Mouse (Mus musculus) neural tube, embryonic 12.5 days (tissue): ENCODE data around the gene Gm21985. TPM values are rescaled to one million over a fixed set of nuclear protein-coding genes. Genes with fewer than 3 reads are reported as not detected.
"Not testable (repeated sequence)": the region's sequence is repeated elsewhere in the genome, so short reads cannot be mapped to it uniquely, and the experiment has no call there.

Experiments used
- ATAC-seq: fragments of 200-750 bp; cut with Nextera tagmentation; 2 replicates; pipeline ENCODE4 v1.8.0; 2017; ENCODE audit warnings: low read depth, mild to moderate bottlenecking, moderate TSS enrichment, moderate library complexity; ENCODE audit not compliant: low FRiP score
- H3K27ac ChIP-seq: fragments of 300-500 bp; sonication (generic); 2 replicates; pipeline ENCODE4 v1.5.1; 2016
- H3K27me3 ChIP-seq: fragments of 300-500 bp; sonication (generic); replicated peaks from 2 replicates; pipeline ENCODE4 v1.6.1; 2016; ENCODE audit warnings: mild to moderate bottlenecking
- H3K36me3 ChIP-seq: fragments of 300-500 bp; sonication (generic); 2 replicates; pipeline ENCODE4 v1.6.1; 2016; ENCODE audit warnings: mild to moderate bottlenecking
- H3K4me1 ChIP-seq: fragments of 300-500 bp; sonication (generic); 2 replicates; pipeline ENCODE4 v1.6.1; 2016
- H3K4me2 ChIP-seq: fragments of 300-500 bp; sonication (generic); replicated peaks from 2 replicates; pipeline ENCODE4 v1.6.1; 2016; ENCODE audit warnings: mild to moderate bottlenecking
- H3K4me3 ChIP-seq: fragments of 300-500 bp; sonication (generic); 2 replicates; pipeline ENCODE4 v1.5.1; 2016
- H3K9ac ChIP-seq: fragments of 300-500 bp; sonication (generic); 2 replicates; pipeline ENCODE4 v1.6.1; 2016; ENCODE audit warnings: mild to moderate bottlenecking
- H3K9me3 ChIP-seq: fragments of 300-500 bp; sonication (generic); 2 replicates; pipeline ENCODE4 v1.6.1; 2016; ENCODE audit warnings: mild to moderate bottlenecking
- WGBS: fragments of 180-500 bp; shearing (Covaris S2); methylation state at CpG from one replicate; pipeline ENCODE4 v1.1.7; 2016; 5-methylcytosine and 5-hydroxymethylcytosine counted together
- polyA plus RNA-seq: library from polyadenylated mRNA; unstranded; fragments of >200 nt; fragmentation: Nextera tagmentation; extraction: Ambion mirVana; gene quantifications from 2 replicates; pipeline ENCODE4 v1.2.1, GENCODE M21; 2016

Gene Gm21985
- polyA plus RNA-seq, 1 experiment from 2014 or later = not detected

- Histone ChIP-seq H3K4me2 (no peak overlapping the region), H3K27me3 (no peaks in the 10 kb centered on the region), H3K4me3 (no peak overlapping the region), H3K9ac (no peak overlapping the region), H3K9me3 (no peaks in the 10 kb centered on the region), H3K36me3 (no peaks in the 10 kb centered on the region), H3K4me1 (no peaks in the 10 kb centered on the region), H3K27ac (no peak overlapping the region)
- no peak for ATAC-seq
- 78% methylated on average over 4 of the region's 4 CpGs for WGBS
Measured at GRCm38 (mm10) chr2:112436292-112436691, 170.2 kb downstream of the Gm21985 start.

GRCm38 (mm10) chr2:112437589-112437988 is 171.5 kb downstream of the Gm21985 start:
- H3K9me3 ChIP-seq = no peaks in the 10 kb centered on the region
- H3K4me1 ChIP-seq = no peaks in the 10 kb centered on the region
- H3K9ac ChIP-seq = no peak overlapping the region
- no peak for ATAC-seq
- H3K27me3 ChIP-seq = no peaks in the 10 kb centered on the region
- H3K4me2 ChIP-seq = no peak overlapping the region
- no peak overlapping the region for H3K4me3 ChIP-seq
- no peak overlapping the region for H3K27ac ChIP-seq
- H3K36me3 ChIP-seq = no peaks in the 10 kb centered on the region
- 93% methylated on average over 2 of the region's 2 CpGs for WGBS

GRCm38 (mm10) chr2:112443491-112443890 is 177.4 kb downstream of the Gm21985 start:
- Histone ChIP-seq H3K27ac (no peak overlapping the region), H3K27me3 (no peaks in the 10 kb centered on the region), H3K4me3 (no peak overlapping the region), H3K4me1 (no peaks in the 10 kb centered on the region), H3K9ac (no peak overlapping the region), H3K4me2 (no peak overlapping the region), H3K9me3 (no peaks in the 10 kb centered on the region), H3K36me3 (no peaks in the 10 kb centered on the region)
- no peak for ATAC-seq
- 76% methylated on average over 2 of the region's 2 CpGs for WGBS

- Histone ChIP-seq H3K4me2 (no peak overlapping the region), H3K9ac (no peak overlapping the region), H3K4me1 (no peaks in the 10 kb centered on the region), H3K4me3 (no peak overlapping the region), H3K9me3 (no peaks in the 10 kb centered on the region), H3K27ac (no peak overlapping the region), H3K36me3 (no peaks in the 10 kb centered on the region), H3K27me3 (no peaks in the 10 kb centered on the region)
- ATAC-seq = no peak
Measured at GRCm38 (mm10) chr2:112445511-112445910, 179.4 kb downstream of the Gm21985 start.

GRCm38 (mm10) chr2:112448046-112448445 is 181.9 kb downstream of the Gm21985 start:
- H3K4me3 ChIP-seq, H3K4me1 ChIP-seq, H3K9ac ChIP-seq, H3K36me3 ChIP-seq, H3K27ac ChIP-seq, H3K27me3 ChIP-seq, H3K9me3 ChIP-seq, H3K4me2 ChIP-seq, ATAC-seq: not testable (repeated sequence)
- WGBS = 76% methylated on average over 4 of the region's 4 CpGs

GRCm38 (mm10) chr2:112448510-112449059 is 182.5 kb downstream of the Gm21985 start:
- Histone ChIP-seq H3K36me3 (no peaks in the 10 kb centered on the region), H3K9ac (no peak overlapping the region), H3K27ac (no peak overlapping the region), H3K4me2 (no peak overlapping the region), H3K4me3 (no peak overlapping the region), H3K9me3 (no peaks in the 10 kb centered on the region), H3K4me1 (no peaks in the 10 kb centered on the region), H3K27me3 (no peaks in the 10 kb centered on the region)
- ATAC-seq = no peak

GRCm38 (mm10) chr2:112449597-112450296 is 183.6 kb downstream of the Gm21985 start:
- WGBS = 37% methylated on average over 4 of the region's 4 CpGs
- H3K9ac ChIP-seq = no peak overlapping the region

GRCm38 (mm10) chr2:112452513-112452912 is 186.4 kb downstream of the Gm21985 start:
- H3K36me3 ChIP-seq, ATAC-seq, H3K9me3 ChIP-seq: not testable (repeated sequence)

More at GRCm38 (mm10) chr2:112449597-112450296, 183.6 kb downstream of the Gm21985 start:
- no peak overlapping the region for H3K4me3 ChIP-seq
- H3K9me3 ChIP-seq = no peaks in the 10 kb centered on the region
- no peaks in the 10 kb centered on the region for H3K27me3 ChIP-seq
- no peak overlapping the region for H3K27ac ChIP-seq
- H3K36me3 ChIP-seq = no peaks in the 10 kb centered on the region
- H3K4me2 ChIP-seq = no peak overlapping the region
- no peaks in the 10 kb centered on the region for H3K4me1 ChIP-seq
- no peak for ATAC-seq

GRCm38 (mm10) chr2:112454125-112454861 is 188.2 kb downstream of the Gm21985 start:
- WGBS = 32% methylated on average over 17 of the region's 17 CpGs
- no peak overlapping the region for H3K27ac ChIP-seq
- peak overlapping the region; percentile 73 for H3K4me2 ChIP-seq
- H3K27me3 ChIP-seq = no peaks in the 10 kb centered on the region
- no peaks in the 10 kb centered on the region for H3K36me3 ChIP-seq
- no peaks in the 10 kb centered on the region for H3K9me3 ChIP-seq
- H3K4me1 ChIP-seq = peaks cover 8% of the 10 kb centered on the region
- H3K4me3 ChIP-seq = peak overlapping the region; percentile 84
- no peak; the same call in 1 of the 2 replicates for ATAC-seq
- peak overlapping the region; percentile 85 for H3K9ac ChIP-seq

More at GRCm38 (mm10) chr2:112452513-112452912, 186.4 kb downstream of the Gm21985 start:
- not testable (repeated sequence) for H3K4me2 ChIP-seq, H3K27me3 ChIP-seq, H3K4me1 ChIP-seq, H3K27ac ChIP-seq, H3K9ac ChIP-seq, H3K4me3 ChIP-seq

- peaks cover 8% of the 10 kb centered on the region for H3K4me1 ChIP-seq
- H3K4me3 ChIP-seq = peak within 1 kb of the TSS; percentile 84
- H3K4me2 ChIP-seq = peak within 1 kb of the TSS; percentile 73
- no peaks in the 10 kb centered on the region for H3K9me3 ChIP-seq
- H3K27ac ChIP-seq = peak within 1 kb of the TSS; percentile 60; the same call in 1 of the 2 replicates
- no peaks in the 10 kb centered on the region for H3K27me3 ChIP-seq
- under 1% methylated on average over 49 of the region's 49 CpGs for WGBS
- peak within 1 kb of the TSS; percentile 85 for H3K9ac ChIP-seq
- peak; percentile 97 for ATAC-seq
- peaks cover 2% of the 10 kb centered on the region; the same call in 1 of the 2 replicates for H3K36me3 ChIP-seq
Measured at GRCm38 (mm10) chr2:112454862-112455564, 188.9 kb downstream of the Gm21985 start, which contains the start of gene Emc7. TSS of gene Emc7 (plus strand) at chr2:112454997.
